Mouse (Mus musculus) myocyte (in vitro differentiated cells): ENCODE measurements around the gene Dpp10. TPM values are rescaled to one million over a fixed set of nuclear protein-coding genes. Genes with fewer than 3 reads are reported as not detected.

ENCODE experiments used
- H3K27me3 ChIP-seq: one replicate; pipeline ENCODE4 v1.6.1; 2011; ENCODE audit not compliant: control insufficient read depth, insufficient read depth, insufficient read length
- H3K36me3 ChIP-seq: one replicate; pipeline ENCODE4 v1.6.1; 2011; ENCODE audit not compliant: control insufficient read depth, insufficient read depth
- H3K4me2 ChIP-seq: one replicate; pipeline ENCODE4 v1.6.1; 2011; ENCODE audit warnings: low read depth, control low read depth
- H3K4me3 ChIP-seq: one replicate; pipeline ENCODE4 v1.5.1; 2011; ENCODE audit warnings: mild to moderate bottlenecking, control low read depth, moderate library complexity
- H3K79me2 ChIP-seq: one replicate; pipeline ENCODE4 v1.6.1; 2011; ENCODE audit not compliant: control insufficient read depth, insufficient read depth
- H3ac ChIP-seq: one replicate; pipeline ENCODE4 v1.6.1; 2011; ENCODE audit not compliant: control insufficient read depth, insufficient read length
- CEBPB ChIP-seq: IDR thresholded peaks from 2 replicates; pipeline ENCODE4 v1.6.1; 2011; ENCODE audit warnings: mild to moderate bottlenecking, moderate library complexity; ENCODE audit not compliant: poor library complexity, insufficient read depth, severe bottlenecking
- E2F4 ChIP-seq: IDR thresholded peaks from one replicate; pipeline ENCODE4 v1.6.1; 2011; ENCODE audit warnings: mild to moderate bottlenecking, control low read depth, moderate library complexity; ENCODE audit not compliant: insufficient read depth
- MAX ChIP-seq: IDR thresholded peaks from one replicate; pipeline ENCODE4 v1.6.1; 2011; ENCODE audit warnings: low read depth, mild to moderate bottlenecking, control low read depth
- MYOD1 ChIP-seq, 3 experiments: IDR thresholded peaks; one replicate each; pipeline ENCODE4 v1.6.1; 2011; ENCODE audit warnings: control low read depth in 2 of 3, low read depth in 2 of 3, mild to moderate bottlenecking in 2 of 3, moderate library complexity in 1 of 3; ENCODE audit not compliant: insufficient read length in 2 of 3, control insufficient read depth in 1 of 3
- MYOG ChIP-seq, 3 experiments: IDR thresholded peaks; one replicate each; pipeline ENCODE4 v1.6.1; 2011; ENCODE audit warnings: control low read depth in 2 of 3, low read depth in 2 of 3, mild to moderate bottlenecking in 2 of 3; ENCODE audit not compliant: insufficient read length in 2 of 3, control insufficient read depth in 1 of 3, insufficient read depth in 1 of 3
- POLR2A ChIP-seq: IDR thresholded peaks from one replicate; pipeline ENCODE4 v1.6.1; 2011; ENCODE audit warnings: low read depth, mild to moderate bottlenecking, control low read depth, moderate library complexity; ENCODE audit not compliant: insufficient read length
- POLR2AphosphoS2 ChIP-seq: IDR thresholded peaks from one replicate; pipeline ENCODE4 v1.6.1; 2011; ENCODE audit warnings: low read depth, control low read depth; ENCODE audit not compliant: insufficient read length
- REST ChIP-seq: IDR thresholded peaks from one replicate; pipeline ENCODE4 v1.6.1; 2011; ENCODE audit warnings: mild to moderate bottlenecking, control low read depth, moderate library complexity; ENCODE audit not compliant: insufficient read depth, insufficient read length
- SRF ChIP-seq: IDR thresholded peaks from one replicate; pipeline ENCODE4 v1.6.1; 2011; ENCODE audit warnings: low read depth; ENCODE audit not compliant: control insufficient read depth, insufficient read length
- TCF12 ChIP-seq: IDR thresholded peaks from one replicate; pipeline ENCODE4 v1.6.1; 2011; ENCODE audit warnings: mild to moderate bottlenecking, control low read depth; ENCODE audit not compliant: poor library complexity, insufficient read depth, severe bottlenecking
- TCF3 ChIP-seq: IDR thresholded peaks from one replicate; pipeline ENCODE4 v1.6.1; 2011; ENCODE audit warnings: low read depth, control low read depth; ENCODE audit not compliant: insufficient read length
- USF1 ChIP-seq: IDR thresholded peaks from one replicate; pipeline ENCODE4 v1.6.1; 2011; ENCODE audit warnings: low read depth, mild to moderate bottlenecking, control low read depth, moderate library complexity
- polyA plus RNA-seq: library from polyadenylated mRNA; unstranded; fragments of >200 nt; fragmentation: generic; extraction: Trizol; gene quantifications from one replicate; pipeline ENCODE4 v1.2.1, GENCODE M21; 2012; ENCODE audit warnings: missing spikeins

Dpp10 gene
- polyA plus RNA-seq, 1 experiment = not detected

DNA sequence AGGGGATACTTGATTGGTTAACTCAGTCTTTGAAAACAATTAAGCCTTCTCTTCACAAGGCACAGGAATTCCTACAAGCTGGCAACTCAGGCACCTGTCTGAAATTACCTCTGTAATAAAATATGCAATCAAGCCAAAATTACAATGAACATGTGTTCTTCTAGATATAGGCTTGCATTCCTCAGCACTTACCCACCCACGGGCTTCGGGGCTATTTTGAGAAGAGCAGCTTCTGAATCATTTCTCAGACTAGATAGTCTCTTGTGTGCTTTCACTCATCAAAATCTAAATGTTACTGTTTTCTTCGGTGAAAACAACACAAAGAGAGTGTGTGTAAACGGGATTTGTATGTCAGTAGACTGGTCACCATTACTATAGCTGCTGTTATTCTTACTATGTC is 144.1 kb downstream of the Dpp10 start:
- no peak overlapping the region for H3ac ChIP-seq
- no peaks in the 10 kb centered on the region for H3K36me3 ChIP-seq
- TF ChIP-seq USF1 (no peak), CEBPB (no peak), SRF (no peak), E2F4 (no peak), TCF3 (no peak), MAX (no peak), MYOD1 (IDR thresholded peaks at IDR 0.05; ENCODE audit: control insufficient read depth in 1 of 3, insufficient read length in 2 of 3, low read depth in 2 of 3) (no peak), MYOG (IDR thresholded peaks at IDR 0.05; ENCODE audit: control insufficient read depth in 1 of 3, insufficient read depth in 1 of 3, insufficient read length in 2 of 3, low read depth in 2 of 3) (no peak), TCF12 (no peak), REST (no peak), POLR2A (no peak), POLR2AphosphoS2 (no peak)
- H3K4me3 ChIP-seq = no peak overlapping the region
- H3K27me3 ChIP-seq = no peaks in the 10 kb centered on the region
- no peak overlapping the region for H3K4me2 ChIP-seq
- no peaks in the 10 kb centered on the region for H3K79me2 ChIP-seq

DNA sequence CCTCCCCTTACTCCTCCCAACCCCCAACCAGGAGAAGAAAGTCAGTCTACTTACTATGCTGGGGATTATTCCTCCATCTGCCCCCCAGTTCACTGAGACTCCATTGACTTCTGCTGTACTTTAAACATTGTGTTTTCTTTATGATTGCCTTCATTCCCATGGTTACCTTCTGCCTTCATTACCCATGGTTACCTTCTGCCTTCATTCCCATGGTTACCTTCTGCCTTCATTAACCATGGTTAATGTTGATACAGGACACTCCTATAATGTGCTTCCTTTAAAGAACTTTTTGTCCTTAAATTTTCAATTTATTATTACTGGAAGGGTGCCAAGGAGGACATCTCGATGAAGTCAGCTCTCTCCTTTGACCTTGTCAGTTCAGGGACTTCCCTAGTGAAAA is 158.1 kb downstream of the Dpp10 start:
- Histone ChIP-seq H3K4me3 (no peak overlapping the region), H3K27me3 (no peaks in the 10 kb centered on the region), H3K36me3 (no peaks in the 10 kb centered on the region), H3K79me2 (no peaks in the 10 kb centered on the region), H3ac (no peak overlapping the region), H3K4me2 (no peak overlapping the region)
- no peak for TF ChIP-seq POLR2A
- TF ChIP-seq TCF3 = no peak
- no peak for TF ChIP-seq MYOG (IDR thresholded peaks at IDR 0.05; ENCODE audit: control insufficient read depth in 1 of 3, insufficient read depth in 1 of 3, insufficient read length in 2 of 3, low read depth in 2 of 3)
- TF ChIP-seq CEBPB = no peak
- TF ChIP-seq POLR2AphosphoS2 = no peak
- no peak for TF ChIP-seq REST
- TF ChIP-seq USF1 = no peak
- no peak for TF ChIP-seq MYOD1 (IDR thresholded peaks at IDR 0.05; ENCODE audit: control insufficient read depth in 1 of 3, insufficient read length in 2 of 3, low read depth in 2 of 3)
- no peak for TF ChIP-seq SRF
- TF ChIP-seq MAX = no peak
- no peak for TF ChIP-seq TCF12
- TF ChIP-seq E2F4 = no peak

DNA sequence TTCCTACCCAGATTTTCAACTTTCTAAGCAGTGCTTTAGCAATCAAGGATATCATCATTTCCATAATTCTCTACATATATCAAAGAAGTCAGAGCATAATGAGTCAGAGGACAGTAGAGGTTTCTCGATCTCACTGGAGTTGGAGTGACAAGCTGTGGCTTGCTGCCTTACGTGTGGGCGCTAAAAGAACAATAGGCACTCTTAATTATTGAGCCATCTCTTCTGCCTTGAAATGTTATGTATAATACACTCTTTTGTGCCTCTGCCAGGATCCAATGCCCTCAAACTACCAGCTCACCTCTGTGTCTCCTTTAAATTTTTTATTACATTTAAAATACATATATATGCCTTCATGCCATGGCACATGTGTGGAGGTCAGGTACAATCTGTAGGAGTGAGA is 198.5 kb downstream of the Dpp10 start:
- H3ac ChIP-seq = no peak overlapping the region
- H3K79me2 ChIP-seq = no peaks in the 10 kb centered on the region
- no peak overlapping the region for H3K4me3 ChIP-seq
- no peaks in the 10 kb centered on the region for H3K27me3 ChIP-seq
- TF ChIP-seq MYOG (IDR thresholded peaks at IDR 0.05; ENCODE audit: control insufficient read depth in 1 of 3, insufficient read depth in 1 of 3, insufficient read length in 2 of 3, low read depth in 2 of 3) (no peak), MAX (no peak), USF1 (no peak), MYOD1 (IDR thresholded peaks at IDR 0.05; ENCODE audit: control insufficient read depth in 1 of 3, insufficient read length in 2 of 3, low read depth in 2 of 3) (no peak), CEBPB (no peak), POLR2A (no peak), TCF12 (no peak), TCF3 (no peak), E2F4 (no peak), REST (no peak)
- H3K4me2 ChIP-seq = no peak overlapping the region
- H3K36me3 ChIP-seq = no peaks in the 10 kb centered on the region

DNA sequence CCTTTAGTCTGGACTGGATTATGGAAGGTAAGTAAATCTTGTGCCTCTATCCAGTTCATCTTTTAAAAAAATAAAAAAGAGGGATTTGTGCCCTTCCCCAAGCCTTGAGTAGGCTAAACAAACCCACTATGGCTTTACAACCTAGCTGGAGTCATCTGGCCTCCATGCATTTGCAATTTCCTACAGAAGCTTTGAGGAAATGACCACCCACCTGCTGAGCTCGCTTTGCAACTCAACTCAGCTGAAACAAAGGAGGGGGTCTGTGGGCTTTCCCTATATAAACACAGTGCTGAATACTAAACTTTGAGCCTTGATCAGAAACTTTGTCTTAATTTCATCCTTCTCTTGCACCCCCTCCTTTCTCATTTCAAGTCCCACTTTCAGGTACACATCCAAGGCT is 244.2 kb downstream of the Dpp10 start:
- Histone ChIP-seq H3K27me3 (no peaks in the 10 kb centered on the region), H3K79me2 (no peaks in the 10 kb centered on the region), H3K36me3 (no peaks in the 10 kb centered on the region), H3ac (no peak overlapping the region), H3K4me2 (no peak overlapping the region), H3K4me3 (no peak overlapping the region)
- TF ChIP-seq TCF3 = no peak
- no peak for TF ChIP-seq USF1
- no peak for TF ChIP-seq SRF
- TF ChIP-seq REST = no peak
- TF ChIP-seq MYOD1 (IDR thresholded peaks at IDR 0.05; ENCODE audit: control insufficient read depth in 1 of 3, insufficient read length in 2 of 3, low read depth in 2 of 3) = no peak
- TF ChIP-seq POLR2A = no peak
- no peak for TF ChIP-seq POLR2AphosphoS2
- TF ChIP-seq MYOG (IDR thresholded peaks at IDR 0.05; ENCODE audit: control insufficient read depth in 1 of 3, insufficient read depth in 1 of 3, insufficient read length in 2 of 3, low read depth in 2 of 3) = no peak

DNA sequence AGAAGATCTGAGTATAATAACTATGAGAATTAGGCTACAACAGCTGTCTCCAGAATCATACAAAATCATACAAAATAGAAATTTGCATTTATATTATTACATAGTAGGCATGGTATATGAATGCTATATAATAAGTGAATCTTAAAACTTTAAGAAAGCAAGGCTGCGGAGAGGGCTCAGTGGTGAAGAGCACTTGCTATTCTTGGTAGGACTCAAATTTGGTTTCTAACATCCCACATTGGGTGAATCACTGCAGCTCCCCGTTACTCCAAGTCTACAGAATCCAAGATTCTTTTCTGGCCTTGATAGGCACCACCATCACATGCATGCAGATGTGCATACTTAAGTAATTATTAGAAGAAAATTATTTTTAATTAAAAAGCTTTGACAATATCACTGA is 279.8 kb downstream of the Dpp10 start:
- TF ChIP-seq POLR2A (no peak), REST (no peak), MYOD1 (IDR thresholded peaks at IDR 0.05; ENCODE audit: control insufficient read depth in 1 of 3, insufficient read length in 2 of 3, low read depth in 2 of 3) (no peak), TCF12 (no peak), MYOG (IDR thresholded peaks at IDR 0.05; ENCODE audit: control insufficient read depth in 1 of 3, insufficient read depth in 1 of 3, insufficient read length in 2 of 3, low read depth in 2 of 3) (no peak), TCF3 (no peak), CEBPB (no peak), E2F4 (no peak)
- H3K4me3 ChIP-seq = no peak overlapping the region
- H3K27me3 ChIP-seq = no peaks in the 10 kb centered on the region
- no peak overlapping the region for H3ac ChIP-seq
- H3K79me2 ChIP-seq = no peaks in the 10 kb centered on the region
- H3K36me3 ChIP-seq = no peaks in the 10 kb centered on the region
- no peak overlapping the region for H3K4me2 ChIP-seq
